Mouse (Mus musculus) heart, embryonic 15.5 days (tissue): ENCODE measurements around the gene Gm4450. TPM values are rescaled to one million over a fixed set of nuclear protein-coding genes. Genes with fewer than 3 reads are reported as not detected.

Experiments
- polyA plus RNA-seq: library from polyadenylated mRNA; unstranded; fragments of >200 nt; fragmentation: Nextera tagmentation; extraction: Ambion mirVana; gene quantifications from 2 replicates; pipeline ENCODE4 v1.2.1, GENCODE M21; 2015

Gm4450 gene
- polyA plus RNA-seq, 1 experiment from 2014 or later = not detected

Other genes starting within 250 kb of the Gm4450 start
- not detected in 2 replicates for gene Reg4, start 235.0 kb downstream of the Gm4450 start, polyA plus RNA-seq
- 8.7 and 12.6 TPM in 2 replicates for gene Hmgcs2, start 176.7 kb downstream of the Gm4450 start, polyA plus RNA-seq
- gene Phgdh, start 117.1 kb downstream of the Gm4450 start, polyA plus RNA-seq = 59.7 and 123 TPM in 2 replicates
- 7.7 and 9.9 TPM in 2 replicates for gene Zfp697, start 74.7 kb downstream of the Gm4450 start, polyA plus RNA-seq
- gene Hsd3b4, start 53.4 kb upstream of the Gm4450 start, polyA plus RNA-seq = not detected in 2 replicates
- gene Gm10681, start 131.7 kb upstream of the Gm4450 start, polyA plus RNA-seq = not detected in 2 replicates
- gene Hsd3b5, start 173.1 kb upstream of the Gm4450 start, polyA plus RNA-seq = not detected in 2 replicates